Mouse (Mus musculus): Measurements from ENCODE around the gene H2al2a.
A peak's percentile ranks its signal among the peaks of the same experiment; 100 is the strongest.
"Not testable (repeated sequence)": the region's sequence is repeated elsewhere in the genome, so short reads cannot be mapped to it uniquely, and the experiment has no call there.

H2al2a gene

DNA sequence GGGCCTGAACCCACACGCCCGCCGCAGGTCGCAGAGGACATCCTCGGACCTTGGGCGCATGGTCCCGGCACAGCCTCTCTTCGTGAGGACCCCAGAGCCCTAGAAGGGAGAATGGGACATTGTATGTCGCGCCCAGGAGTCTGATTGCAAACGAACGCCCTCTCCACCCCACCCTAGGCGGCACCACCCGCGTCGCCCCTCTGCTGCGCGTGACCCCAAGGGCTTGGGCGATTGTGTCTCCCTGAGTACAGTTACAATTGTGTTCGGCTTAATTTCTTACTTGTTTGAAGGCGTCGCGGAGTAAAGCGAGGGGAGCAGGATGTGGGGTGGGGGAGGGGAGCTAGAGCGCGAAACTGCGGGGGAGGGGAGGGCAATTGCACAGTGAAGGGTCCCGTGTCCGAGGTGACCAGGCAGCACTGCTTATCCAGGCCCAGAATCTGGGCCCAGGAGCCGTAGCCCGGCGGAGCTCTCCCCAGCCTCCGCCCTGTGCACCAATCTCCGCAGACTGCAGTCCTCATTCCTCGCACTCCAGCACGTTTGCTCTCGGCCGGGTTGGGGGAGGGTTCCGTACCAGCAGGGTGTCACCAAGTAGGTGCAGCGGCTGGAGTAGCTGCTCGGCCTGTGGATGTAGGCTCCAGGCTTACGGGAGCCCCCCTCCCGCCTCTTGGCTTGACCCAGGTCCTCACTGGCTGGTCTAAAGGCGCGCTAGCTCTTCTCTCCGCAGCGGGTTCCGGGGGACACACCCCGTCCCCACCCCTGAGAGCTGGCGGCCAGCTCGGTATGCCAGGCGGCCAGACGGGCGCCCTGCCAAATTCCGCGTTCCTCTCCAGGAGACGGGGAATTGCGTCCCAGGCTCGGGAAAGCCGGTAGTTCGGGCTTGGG is 31.6 kb upstream of the H2al2a start:
- DNase-seq (ENCODE audit: low spot score in 2 of 2), result peak; percentile 89 to 90

GRCm38 (mm10) chr2:18027448-18028139 is 30.8 kb upstream of the H2al2a start:
- DNase-seq (ENCODE audit: low spot score in 2 of 2), result peak; percentile 94 to 95

DNA sequence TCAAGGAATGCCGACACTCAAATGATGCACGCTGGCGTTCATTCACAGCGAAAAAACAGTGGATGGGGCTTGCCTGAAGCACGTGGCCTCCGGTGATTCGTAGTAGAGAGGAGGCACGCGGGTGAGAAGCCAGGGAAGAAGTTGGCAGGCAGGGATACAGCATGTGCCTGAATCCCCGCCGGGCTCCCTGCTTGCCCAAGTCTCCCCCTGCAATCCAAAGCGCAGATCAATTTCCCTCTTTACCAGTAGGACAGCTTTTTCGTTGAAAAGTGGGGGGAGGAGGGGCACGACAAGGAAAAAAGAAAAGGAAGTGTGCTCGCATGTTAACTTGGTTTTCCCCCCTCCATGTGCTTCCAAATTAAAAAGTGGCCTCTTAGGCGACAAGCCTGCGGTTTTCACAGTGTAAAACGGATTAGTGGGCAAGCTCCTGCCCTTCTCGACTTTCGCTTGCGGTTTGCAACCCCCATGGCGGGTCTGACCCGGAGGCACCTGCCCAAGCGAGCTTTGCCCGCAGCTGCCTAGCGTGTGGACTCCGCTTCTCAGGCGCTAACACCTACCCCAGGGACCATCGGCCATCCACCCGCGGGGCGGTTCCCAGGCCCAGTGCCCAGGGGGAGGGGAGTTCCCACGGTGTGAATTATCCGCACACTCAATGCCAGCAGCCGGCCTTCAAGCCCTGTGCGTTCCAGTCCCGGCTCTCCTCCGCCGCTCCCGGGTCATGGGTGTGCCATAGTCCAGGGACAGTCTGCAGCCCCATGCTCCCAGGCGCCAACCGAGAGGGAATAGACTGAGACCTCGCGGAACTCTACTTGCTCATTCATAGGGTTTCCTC is 29.6 kb upstream of the H2al2a start:
- peak; percentile 61 to 72 for DNase-seq (ENCODE audit: low spot score in 2 of 2)

GRCm38 (mm10) chr2:18025781-18026115 is 29.0 kb upstream of the H2al2a start:
- no peak for DNase-seq (ENCODE audit: low spot score in 2 of 2)

GRCm38 (mm10) chr2:18025116-18025515 is 28.4 kb upstream of the H2al2a start:
- no peak for DNase-seq (ENCODE audit: low spot score in 2 of 2)

DNA sequence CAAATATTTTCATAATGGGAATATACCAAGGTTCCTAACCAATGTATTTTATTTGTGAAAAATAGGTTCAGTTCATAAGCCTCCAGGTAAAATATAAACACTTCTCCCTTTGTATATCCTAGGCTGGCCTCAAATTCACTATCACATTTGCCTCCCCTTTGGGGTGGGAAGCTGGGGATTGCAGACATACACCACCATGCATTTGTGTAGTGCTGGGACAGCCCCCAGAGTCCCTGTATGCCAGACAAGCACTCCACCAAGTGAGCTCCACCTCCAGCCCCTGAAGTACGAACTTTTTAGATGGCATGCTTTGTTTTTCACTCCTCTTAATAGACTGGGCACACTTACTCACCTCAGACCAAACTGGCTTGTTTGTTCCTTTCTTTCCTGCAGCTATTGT is 26.1 kb upstream of the H2al2a start:
- DNase-seq (ENCODE audit: low spot score in 2 of 2), result no peak

DNA sequence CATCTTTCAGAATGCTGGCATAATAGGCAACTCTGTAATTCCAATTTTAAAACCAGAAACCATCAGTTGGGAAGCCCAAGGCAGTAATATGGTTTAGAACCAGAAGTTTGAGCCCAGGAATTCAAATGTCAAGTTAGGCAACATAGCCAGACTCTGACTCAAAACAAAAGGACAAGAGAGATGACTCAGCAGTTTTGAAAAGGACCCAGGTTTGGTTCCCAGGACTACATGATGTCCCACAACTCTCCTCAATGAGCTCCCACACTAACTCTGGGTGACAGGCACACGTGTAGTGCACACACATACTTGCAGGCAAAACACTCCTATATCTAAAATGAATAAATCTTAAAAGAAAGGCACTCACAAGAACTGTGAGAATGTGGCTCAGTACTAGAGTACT is 22.4 kb upstream of the H2al2a start:
- DNase-seq (ENCODE audit: low spot score in 2 of 2), result no peak

DNA sequence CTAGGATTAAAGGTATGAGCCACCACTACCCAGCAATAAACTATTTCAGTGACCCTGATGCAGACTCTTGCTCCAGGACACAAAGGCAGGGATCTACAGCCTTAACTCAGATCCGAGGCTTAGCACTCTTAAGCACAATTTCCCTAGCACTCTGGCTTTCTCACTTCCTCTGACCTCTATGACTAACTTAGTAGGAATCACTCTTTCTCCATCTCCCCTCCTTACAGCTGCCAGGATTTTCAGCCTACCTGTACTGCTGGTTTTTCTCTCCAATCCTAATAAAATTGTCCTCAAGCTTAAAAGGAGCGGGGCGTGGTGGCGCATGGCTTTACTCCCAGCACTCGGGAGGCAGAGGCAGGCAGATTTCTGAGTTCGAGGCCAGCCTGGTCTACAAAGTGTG is 20.6 kb upstream of the H2al2a start:
- DNase-seq (ENCODE audit: low spot score in 2 of 2), result no peak

- no peak for DNase-seq (ENCODE audit: low spot score in 2 of 2)
Observed at GRCm38 (mm10) chr2:18016639-18017038, 19.9 kb upstream of the H2al2a start.

DNA sequence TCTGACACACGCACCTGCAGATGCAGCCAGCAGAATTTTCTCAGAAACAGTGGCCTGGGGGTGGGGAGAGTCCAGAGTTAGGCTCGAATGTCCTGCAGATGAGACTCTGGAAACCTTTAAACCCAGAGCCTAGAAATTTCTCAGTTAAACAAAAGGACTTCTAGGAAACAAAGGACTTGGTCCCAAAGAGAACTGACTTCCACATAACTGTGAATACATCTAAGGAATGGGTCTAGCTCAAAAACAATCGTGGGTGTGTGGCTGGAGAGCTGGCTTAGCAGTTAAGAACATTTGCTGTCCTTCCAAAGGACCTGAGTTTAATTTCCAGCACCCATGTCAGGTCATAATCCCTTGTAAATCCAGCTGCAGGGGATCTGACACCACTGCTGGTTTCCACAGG is 18.8 kb upstream of the H2al2a start:
- DNase-seq (ENCODE audit: low spot score in 2 of 2), result no peak

DNA sequence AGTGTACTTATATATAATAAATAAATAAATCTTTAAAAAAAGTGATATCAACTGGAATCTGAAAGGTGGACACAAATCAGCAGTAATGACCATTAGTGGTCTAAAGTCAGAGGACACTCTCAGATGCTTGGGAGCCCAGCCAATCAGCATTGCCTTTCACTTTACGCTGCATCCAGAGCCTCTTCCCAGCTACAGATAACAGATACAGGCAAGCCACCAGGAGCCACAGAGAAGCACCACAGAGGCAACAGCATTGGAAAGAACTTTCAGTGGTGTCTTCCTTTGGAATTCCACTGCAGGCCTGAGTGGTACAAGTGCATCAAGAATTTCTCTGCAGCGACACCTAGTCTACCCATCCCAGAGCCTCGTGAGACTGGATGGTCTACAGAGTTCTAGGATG is 16.1 kb upstream of the H2al2a start:
- DNase-seq (ENCODE audit: low spot score in 2 of 2), result no peak

DNA sequence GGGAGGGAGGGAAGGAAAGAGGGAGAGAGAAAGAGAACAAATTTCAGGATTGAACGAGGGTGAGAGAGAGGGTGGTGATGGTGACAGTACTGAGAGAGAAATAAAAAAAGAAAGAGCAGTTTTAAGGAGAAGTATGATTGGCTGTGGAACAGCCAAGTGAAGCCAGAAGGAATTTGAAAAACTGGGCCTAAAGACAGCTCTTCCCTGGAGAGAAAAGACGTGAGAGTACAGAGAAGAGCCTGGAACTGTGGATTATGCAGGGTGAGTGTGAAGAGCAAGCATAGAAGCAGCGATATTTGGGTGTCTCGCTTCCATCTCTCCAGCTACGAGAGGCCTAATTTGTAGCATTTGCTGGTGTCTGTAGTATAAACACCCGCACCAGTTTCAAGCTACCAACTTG is 14.5 kb upstream of the H2al2a start:
- DNase-seq (ENCODE audit: low spot score in 2 of 2), result peak; percentile 24 to 47

DNA sequence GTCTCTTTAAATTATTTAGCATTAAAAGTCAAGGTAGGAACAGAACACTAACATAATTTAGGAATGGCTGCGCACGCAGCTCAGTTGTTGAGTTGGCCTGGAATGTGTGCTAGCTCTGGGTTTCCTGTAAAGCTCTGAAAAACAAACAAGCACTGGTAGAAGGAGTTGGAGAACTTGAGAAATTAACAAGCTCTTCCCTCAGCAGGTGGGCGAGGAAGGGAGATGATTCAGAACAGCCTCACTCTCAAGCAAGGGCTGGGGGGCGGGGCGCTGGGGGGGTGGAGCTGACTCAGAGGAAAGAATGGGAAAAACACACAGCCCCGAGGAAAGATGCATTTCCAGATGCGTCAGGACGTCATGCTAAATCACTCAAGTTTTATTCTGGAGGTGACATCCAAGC is 8.4 kb upstream of the H2al2a start:
- DNase-seq (ENCODE audit: low spot score in 2 of 2), result peak; percentile 23 to 28

GRCm38 (mm10) chr2:18004286-18004685 is 7.5 kb upstream of the H2al2a start:
- no peak for DNase-seq (ENCODE audit: low spot score in 2 of 2)

DNA sequence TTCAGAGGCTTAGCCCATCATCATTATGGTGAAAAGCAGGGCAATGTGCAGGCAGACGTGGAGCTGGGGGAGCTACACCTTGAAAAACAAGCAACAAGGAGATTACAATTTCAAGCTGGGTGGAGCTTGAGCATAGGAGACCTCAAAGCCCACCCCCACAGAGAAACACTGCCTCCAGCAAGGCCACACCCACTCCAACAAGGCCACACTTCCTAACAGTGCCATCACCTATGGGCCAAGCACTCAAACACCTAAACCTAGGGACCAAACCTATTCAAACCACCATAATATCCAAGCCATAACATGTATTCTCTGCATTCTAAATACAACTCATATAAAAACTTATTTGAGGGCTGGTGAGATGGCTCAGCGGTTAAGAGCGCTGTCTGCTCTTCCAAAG is 5.5 kb upstream of the H2al2a start:
- no peak for DNase-seq (ENCODE audit: low spot score in 2 of 2)

DNA sequence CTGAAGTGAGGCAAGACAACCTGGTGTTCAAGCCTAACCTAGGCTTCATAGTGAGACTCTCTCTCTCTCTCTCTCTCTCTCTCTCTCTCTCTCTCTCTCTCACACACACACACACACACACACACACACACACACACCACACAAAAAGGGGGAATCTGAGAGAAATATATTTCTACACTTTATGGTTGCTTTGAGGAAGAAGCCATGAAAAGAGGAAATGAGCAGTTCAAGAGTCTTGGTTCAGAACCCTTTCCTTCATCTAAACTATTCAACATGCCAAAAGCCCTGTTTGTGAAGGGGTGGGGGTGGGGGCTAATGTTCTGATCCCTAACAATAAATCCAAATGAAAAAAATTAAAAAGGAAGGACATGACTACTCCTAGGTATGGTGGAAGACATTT is 7.2 kb downstream of the H2al2a start:
- DNase-seq (ENCODE audit: low spot score in 2 of 2), result no peak

DNA sequence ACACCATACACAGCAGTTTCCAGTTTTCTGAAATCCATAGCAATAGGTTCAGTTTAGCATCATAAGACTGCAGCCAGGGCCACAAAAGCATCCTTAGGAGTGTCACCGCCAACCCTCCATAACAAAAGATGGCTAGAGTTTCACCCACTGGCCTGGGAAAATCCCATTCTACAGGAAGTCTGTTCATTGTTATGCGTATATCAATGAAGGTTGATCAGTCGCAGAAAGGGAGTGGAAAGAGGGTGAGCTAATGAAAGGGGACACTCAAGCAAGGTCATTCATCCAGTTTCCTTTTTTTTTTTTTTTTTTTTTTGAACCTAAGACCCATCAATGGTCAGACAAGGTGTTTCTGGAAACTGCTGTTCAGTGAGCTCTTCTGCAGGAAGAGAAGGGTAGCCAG is 7.6 kb downstream of the H2al2a start:
- DNase-seq (ENCODE audit: low spot score in 2 of 2), result no peak

DNA sequence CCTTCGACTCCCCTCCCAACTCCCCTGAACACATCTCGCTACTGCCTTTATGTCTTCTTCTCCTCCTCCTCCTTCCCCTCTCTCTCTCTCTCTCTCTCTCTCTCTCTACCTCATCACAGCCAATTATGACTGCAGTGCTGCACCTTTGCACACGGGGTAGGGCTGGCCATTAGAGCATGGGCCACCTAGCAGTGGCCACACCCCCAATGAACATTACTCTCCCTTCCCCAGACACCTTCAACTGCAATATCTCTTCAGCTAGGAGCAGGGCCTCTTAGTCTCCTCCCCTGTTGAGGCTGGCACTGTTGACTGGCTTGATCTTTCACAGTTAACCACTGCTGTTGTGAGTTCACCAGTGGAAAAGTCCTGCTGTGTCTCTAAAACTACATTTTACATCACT is 10.1 kb downstream of the H2al2a start:
- no peak for DNase-seq (ENCODE audit: low spot score in 2 of 2)

DNA sequence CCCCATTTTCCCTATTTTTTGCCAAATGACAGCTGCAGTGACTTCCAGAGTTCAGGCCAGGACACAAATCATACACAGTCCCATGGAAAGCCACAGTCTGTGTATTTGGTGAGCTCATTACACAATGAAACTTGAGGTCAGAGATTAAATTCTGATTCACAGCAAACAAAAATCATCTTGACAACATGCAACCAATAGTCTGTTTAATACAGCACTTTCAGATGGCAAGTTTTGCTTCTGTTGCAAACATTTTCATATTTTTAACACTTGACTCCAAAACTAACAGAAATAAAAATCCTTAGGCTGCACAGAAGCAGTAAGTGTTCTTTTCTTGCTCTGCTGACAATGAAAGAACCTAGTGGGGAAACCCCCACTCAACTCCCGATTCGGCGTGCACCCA is 12.0 kb downstream of the H2al2a start:
- no peak for DNase-seq (ENCODE audit: low spot score in 2 of 2)

DNA sequence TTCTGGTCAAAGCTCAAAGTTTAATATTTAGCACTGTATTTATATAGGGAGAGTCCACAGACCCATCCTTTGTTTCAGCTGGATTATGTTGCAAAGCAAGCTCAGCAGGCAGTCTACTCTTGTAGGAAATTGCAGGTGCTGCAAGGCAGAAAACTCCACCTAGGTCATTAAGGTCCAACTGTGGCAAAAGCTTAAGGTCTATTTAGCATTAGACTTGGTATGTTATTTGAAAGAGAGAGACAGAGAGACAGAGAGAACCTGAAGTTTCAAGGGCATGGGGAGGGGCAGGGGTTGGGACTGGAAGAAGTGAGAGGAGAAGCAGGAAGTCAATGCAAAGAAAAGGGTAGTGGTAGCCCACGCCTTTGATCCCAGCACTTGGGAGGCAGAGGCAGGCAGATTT is 14.0 kb downstream of the H2al2a start:
- DNase-seq (ENCODE audit: low spot score in 2 of 2), result no peak

DNA sequence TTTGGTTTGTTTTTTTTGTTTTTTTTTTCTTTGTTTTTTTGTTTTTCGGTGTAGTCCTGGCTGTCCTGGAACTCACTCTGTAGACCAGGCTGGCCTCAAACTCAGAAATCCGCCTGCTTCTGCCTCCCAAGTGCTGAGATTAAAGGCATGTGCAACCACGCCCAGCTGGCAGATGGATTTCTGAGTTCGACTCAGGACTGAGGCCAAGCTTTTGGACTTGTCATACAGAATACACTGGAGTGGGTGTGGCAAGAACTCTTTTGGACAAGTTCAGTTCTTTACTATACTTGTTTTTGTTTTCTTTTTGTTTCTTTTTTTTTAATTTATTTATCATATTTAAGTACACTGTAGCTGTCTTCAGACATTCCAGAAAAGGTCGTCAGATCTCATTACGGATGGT is 18.1 kb downstream of the H2al2a start:
- DNase-seq (ENCODE audit: low spot score in 2 of 2), result no peak

- DNase-seq (ENCODE audit: low spot score in 2 of 2), result not testable (repeated sequence)
Observed at GRCm38 (mm10) chr2:17978251-17978650, 18.5 kb downstream of the H2al2a start.

GRCm38 (mm10) chr2:17977645-17978044 is 19.1 kb downstream of the H2al2a start:
- DNase-seq (ENCODE audit: low spot score in 2 of 2), result not testable (repeated sequence)

Data from right cerebral cortex, postnatal 10 days (tissue).